Mouse (Mus musculus) ovary, postnatal 10 days (tissue): Measurements from ENCODE around the gene Fam171a2.
"Not testable (repeated sequence)": the region's sequence is repeated elsewhere in the genome, so short reads cannot be mapped to it uniquely, and the experiment has no call there.

ENCODE experiments used
- DNase-seq: peaks from one replicate; pipeline ENCODE4 v3.0.0; 2022; ENCODE audit warnings: low spot score

The Fam171a2 gene

DNA sequence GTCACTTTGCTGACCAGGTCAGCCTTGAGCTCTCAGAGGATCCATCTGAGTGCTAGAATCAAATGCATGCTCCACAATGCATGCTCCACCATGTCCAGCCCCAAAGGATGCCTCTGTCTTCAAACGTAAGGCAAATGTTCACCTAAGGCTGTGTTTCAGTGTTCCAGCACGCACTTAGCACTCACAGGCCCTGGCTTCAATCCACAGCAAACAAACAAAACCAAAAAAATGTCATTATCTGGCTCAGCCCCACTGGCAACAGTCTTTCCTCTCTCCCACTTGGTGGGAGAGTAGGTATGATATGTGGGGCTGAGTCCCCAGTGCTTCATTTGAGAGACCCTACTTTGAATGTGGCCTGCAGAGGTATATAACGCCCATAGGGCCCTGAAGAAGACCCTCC lies 36.4 kb downstream of the Fam171a2 start:
- no peak for DNase-seq

DNA sequence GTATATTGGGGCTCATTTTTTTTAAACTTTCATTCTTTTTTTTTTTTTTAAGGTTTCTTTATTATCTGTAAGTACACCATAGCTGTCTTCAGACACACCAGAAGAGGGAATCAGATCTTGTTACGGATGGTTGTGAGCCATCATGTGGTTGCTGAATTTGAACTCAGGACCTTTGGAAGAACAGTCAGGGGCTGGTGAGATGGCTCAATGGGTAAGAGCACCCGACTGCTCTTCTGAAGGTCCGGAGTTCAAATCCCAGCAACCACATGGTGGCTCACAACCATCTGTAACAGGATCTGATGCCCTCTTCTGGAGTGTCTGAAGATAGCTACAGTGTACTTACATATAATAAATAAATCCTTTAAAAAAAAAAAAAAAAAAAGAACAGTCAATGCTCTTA lies 37.1 kb downstream of the Fam171a2 start:
- DNase-seq, result not testable (repeated sequence)

DNA sequence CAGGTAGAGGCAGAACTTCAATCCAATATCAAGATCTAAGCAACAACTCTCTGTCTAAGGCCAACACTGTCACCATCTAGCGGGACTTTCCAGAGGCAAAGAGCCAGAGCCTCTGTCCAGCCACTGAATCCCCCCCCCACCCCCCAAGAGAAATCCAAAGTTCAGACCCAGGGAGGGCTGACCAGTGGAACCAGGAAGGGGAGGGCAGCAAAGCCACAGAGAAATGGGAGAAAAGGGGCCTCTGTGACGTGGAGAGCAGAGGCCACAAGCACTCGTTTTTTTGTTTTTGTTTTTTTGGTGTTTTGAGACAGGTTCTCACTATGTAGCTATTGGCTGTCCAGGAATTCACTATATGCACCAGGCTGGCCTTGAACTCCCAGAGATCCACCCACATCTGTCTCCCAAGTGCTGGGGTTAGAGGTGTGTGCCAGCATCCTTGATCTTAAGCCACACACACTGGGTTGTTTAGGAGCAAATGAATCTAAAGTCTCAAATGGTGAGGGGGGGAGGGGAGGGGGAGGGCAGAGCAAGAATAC lies 37.6 kb downstream of the Fam171a2 start:
- no peak for DNase-seq

DNA sequence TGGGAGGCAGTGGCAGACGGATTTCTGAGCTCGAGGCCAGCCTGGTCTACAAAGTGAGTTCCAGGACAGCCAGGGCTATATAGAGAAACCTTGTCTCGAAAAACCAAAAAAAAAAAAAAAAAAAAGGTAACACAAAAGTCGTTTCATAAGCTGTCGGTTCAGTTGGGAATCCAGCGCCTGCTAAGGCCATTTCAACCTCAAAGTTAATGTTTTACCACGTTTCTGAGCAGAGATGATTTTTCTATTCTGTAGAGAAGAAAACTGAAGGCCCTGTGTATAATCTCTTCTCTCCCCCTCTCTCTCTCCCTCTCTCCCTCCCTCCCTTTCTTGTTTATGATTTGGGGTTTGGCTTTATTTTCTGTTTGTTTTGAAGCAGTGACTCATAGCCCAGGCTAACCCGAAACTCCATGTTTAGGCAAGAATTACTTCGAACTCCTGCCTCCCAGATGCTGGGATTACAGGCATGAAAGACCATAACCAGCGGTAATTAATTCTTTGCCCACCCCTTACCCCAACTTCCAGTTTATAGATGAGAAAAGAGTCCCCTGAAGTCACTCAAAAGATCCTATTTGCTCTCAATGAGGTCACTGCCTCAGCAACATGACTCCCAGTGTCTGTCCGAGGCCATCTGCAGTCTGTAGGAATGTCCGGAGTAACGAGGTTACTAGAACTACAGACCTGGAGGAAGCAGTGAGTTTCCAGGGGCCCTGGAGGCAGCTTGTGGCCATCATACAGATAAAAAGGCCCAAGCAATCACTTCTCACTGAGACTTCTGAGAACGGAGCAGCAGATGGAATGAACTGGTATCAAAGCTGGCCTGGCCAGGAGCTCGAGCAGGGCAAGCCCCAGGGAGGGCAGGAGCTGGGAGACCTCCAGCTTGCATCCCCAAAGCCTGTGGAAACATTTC lies 38.3 kb downstream of the Fam171a2 start:
- no peak for DNase-seq

DNA sequence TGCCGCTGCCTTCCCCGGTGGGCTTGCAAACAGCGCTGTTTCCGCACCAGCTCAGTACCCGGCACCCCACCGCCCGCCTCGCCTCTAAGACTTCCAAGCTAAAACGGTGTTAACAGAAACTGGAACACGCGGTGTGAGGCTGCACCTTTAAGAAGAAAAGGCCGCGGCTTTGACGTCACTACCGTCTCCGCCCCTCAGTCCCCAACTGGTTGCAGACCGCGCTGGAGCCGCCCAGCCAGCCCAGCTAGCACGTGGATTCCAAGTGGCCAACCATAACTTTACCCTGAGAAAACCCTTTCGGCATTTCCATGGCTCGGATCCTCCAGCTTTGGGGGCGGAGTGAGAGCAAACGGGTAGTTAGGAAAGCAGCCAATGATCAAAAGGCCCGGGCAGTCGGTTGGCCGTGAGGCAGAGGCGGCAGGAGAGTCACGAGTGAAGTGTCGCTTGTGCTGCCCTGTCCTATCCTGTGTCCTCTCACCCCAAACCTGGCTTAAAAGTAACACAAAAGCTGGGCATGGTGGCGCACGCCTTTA lies 39.1 kb downstream of the Fam171a2 start:
- peak; percentile 80 for DNase-seq

DNA sequence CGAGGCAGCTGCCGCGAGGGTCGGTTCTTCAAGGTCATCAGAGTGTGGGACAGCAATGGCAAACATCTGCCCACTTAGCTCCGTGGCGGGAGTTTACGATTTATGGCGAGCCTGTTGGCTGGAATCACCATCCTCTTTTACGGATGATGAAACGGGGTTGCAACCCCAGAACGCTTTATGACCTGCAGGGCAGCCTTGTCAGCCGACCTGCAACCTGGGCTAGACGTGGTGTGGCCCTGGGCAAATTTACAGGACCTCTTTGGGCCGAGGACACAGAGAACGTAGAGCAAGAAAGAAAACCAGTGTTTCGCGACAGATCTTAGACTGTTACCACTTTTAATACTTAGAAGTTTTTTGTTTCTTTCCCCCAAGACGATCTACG lies 39.7 kb downstream of the Fam171a2 start, which contains the start of gene Slc25a39:
TSS of gene Slc25a39 (minus strand) at position 113 of the 382 bp plus-strand sequence.
- DNase-seq, result no peak

DNA sequence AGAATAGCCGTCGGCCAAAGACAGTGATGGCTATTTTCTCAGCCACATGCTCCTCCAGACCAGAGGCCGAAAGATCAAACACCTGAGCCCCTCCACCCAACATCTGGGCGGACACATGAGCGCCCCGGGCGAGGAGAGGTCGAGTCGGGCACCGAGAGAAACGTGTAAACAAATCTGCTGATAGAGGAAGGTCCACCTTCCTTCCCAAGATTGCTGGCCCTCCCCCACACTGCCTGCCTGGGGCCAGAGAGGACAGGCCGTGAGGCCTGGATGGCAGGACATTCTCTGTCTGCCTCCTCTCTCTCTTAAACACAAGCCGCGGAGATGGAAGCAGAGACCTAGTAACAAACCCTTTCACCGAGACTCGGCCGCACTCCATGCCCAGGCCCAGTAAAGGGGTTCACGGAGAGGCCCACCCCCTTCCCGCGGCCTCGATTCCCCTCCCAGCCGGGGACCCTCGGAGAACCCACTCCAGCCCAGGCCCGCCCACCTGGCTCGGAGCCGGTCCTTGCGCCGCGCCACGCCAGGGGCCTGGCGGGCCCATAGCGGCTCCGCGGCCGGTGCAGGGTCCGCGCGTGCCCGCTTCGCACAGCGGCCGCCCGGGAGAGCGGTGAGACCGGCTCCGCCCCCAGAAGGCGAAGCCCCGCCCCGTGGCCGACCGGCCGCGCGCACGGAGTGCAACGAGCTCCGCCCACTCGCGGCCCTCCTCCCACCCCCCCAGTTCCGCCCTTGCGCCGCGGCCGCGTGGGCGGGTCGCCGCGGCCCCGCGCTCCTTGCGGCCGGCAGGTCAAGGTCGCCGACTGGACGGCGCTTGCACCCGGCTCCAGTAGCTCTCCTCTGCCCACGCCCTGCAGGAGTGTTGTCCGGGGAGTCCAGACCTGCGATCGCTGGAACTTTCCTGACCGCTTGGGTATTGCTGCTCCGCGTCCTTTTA lies 40.3 kb downstream of the Fam171a2 start:
- DNase-seq, result peak; percentile 70

DNA sequence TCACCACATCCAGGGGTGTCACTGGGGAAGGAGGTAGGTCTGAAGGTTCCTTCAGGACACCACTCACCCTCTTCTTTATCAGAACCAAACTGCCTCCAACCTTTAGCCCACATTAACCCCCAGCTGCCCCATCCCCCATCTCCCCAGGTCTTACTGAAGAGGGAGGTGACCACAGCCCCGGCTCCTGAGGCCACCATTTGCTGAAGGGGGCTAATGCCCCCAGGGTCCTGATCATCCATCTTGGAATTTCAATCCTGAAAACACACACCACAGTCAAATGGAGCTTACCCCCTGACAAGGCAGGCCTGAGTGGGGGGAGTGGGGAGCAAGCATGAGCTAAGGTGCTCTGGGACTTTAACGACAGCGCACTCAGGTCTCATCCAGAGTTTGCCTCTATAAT lies 41.1 kb downstream of the Fam171a2 start:
- no peak for DNase-seq

DNA sequence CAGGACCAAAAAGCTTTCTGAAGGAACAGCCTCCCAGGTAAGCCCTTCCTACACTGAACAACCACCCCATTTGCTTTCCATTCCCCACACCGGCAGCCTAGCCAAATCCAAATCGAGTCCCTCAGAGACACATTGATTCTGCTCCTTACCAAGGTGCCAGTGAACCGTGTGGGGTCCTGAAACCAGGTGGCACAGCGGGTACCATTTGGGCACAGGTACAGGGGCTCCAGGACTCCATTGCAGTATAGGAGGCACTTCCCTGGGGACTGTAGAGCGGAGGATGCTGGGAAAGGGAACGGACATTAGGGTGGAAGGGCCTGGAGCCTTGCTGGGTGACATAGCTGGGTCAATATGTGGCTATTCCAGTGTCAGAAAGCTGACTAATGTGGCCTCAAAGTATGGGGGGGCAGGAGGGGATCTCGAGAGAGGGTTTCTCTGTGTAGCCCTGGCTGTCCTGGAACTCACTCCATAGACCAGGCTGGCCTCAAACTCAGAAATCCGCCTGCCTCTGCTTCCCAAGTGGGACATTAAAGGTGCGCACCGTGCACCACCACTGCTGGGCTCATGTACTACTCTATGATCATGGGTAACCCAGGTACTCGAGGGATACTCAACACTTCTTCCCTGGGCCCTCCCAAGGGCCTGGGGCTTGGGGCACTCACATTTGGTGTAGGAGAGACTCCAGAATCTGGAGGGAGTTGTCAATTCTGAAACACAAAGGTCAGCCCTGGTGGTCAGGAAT lies 41.8 kb downstream of the Fam171a2 start:
- DNase-seq, result no peak

DNA sequence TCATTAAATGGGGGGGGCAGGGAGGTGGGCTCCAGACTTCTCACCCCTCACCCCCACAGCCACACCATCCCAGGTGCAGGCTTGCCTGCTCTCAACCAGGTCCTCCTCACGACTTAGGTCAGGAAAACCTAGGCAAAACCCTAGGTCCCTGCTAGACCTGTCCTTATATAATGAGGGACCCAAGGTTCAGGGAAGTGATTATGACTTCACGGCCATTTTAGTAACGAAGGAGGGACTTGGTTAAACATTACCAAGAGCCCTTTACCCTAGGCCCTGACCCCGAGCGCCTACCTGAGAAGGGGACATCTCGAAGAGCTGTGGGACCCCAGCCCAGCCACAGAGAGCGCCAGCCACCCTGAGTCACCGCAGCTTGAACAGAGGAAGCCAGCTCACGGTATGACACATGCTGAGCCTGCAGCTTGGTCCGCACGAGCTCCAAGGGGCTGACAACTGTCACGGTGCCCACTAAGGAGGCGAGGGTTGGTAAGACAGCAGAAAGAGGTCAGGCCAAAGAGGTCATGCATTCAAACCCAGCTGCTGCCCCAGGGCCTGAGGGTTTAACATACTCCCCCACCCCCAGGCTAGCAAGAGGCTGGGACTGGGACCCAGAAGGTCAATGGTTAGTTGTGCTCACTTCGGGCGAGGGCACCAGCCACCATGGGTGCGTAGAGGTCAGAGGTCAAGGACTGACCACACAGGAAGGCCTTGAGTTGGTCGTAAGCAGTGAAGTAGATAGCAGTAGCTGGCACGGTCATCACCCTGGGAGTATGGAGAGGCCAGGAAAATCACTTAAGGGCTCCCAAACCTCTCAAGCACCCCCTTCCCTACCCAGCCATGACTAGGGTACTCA lies 43.1 kb downstream of the Fam171a2 start:
- DNase-seq, result no peak

DNA sequence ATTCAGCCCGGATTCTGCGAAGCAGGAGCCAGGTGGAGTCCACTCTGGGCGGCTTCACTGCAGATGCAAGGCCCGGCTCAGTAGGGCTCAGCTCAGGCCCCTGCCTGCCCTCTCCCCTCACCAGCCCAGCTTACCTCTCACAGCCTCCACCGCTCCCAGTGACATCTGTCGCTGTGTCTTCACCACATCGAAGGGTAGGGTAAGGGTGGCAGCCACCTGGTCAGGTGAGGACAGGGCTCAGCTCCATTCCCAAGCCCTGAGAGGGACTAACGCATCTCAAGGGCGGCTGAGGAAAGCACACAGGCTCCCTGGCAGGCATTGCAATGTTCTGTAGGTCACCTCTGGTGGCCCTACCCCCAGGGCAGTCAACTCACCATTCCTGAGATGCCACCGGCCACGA lies 43.8 kb downstream of the Fam171a2 start:
- no peak for DNase-seq

DNA sequence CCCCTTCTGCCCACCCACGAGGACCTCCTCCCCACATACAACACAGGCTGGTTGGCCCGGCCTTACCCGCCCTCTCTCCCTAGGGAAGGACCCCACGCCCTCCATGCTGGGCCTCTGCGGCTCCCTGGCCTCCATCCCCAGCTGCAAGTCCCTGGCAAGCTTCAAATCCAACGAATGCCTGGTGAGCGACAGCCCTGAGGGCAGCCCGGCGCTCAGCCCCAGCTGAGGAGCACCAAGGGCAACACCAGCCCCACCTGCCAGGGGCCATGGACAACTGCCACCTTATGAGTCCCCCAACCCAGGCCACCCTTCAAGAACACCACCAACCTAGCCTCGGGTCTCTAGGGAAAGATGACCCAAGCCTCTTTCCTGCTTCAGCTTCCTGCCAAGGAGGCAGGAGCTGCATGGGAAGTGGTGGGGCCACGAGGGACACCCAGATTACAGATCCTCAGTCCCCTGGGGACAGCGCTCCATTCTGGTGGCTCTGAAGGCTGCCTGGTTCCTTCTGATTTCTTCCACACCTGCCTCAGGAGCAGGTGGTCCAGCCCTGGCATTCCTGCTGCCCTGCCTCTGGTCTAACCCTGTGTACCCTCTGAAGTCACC lies 45.5 kb downstream of the Fam171a2 start:
- no peak for DNase-seq

DNA sequence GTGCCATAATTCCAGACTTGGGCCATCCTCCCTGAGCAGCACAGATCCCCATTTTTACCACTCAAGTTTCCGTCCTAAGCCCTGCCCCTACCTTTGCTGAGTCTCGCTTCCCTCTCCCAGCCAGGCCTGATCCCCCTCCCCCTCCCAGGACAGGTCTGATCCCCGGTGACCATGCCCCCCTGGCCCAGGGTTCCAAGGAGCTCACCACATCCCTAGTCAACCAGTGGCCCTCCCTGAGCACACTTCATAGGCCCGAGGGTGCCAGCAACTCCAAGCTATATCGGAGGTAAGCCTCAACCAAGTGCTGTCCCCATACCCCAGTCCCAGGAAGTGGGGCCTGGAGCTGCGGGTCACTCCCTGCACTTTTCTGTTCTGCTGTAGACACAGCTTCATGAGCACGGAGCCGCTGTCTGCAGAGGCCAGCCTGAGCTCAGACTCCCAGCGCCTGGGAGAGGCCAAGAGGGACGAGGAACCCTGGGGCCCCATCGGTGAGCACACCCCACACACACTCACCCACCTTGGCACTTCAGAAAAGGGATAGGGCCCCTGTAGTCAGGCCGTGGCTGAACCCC lies 46.9 kb downstream of the Fam171a2 start:
- no peak for DNase-seq

DNA sequence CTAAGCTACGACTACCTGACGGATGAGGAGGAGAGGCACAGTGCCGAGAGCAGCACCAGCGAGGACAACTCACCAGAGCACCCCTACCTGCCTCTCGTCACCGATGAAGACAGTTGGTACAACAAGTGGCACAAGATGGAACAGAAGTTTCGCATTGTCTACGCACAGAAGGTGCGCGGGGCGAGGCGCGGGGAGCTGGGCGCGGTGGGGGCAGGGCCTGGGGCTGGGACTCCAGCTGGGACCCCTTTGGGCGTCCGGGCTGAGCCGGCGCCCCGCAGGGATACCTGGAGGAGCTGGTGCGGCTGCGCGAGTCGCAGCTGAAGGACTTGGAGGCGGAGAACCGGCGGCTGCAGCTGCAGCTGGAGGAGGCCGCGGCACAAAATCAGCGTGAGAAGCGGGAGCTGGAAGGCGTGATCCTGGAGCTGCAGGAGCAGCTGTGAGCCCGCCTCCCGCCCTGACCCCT lies 47.8 kb downstream of the Fam171a2 start:
- DNase-seq, result no peak

DNA sequence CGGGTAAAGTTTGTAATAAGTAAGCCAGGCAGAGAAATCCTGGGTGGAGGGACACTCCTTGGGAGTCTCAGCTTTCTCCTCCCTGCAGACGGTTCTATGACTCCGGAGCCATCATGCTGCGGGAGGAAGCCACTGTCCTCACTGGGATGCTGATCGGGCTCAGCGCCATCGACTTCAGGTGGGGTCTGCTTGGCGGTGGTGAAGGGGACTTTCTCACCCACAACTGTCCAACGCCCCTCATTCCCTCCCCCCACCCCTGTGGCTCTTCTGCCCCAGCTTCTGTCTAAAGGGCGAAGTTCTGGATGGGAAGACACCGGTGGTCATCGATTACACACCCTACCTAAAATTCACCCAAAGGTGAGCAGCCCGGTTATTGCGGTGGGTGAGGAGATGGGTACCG lies 48.4 kb downstream of the Fam171a2 start:
- no peak for DNase-seq

DNA sequence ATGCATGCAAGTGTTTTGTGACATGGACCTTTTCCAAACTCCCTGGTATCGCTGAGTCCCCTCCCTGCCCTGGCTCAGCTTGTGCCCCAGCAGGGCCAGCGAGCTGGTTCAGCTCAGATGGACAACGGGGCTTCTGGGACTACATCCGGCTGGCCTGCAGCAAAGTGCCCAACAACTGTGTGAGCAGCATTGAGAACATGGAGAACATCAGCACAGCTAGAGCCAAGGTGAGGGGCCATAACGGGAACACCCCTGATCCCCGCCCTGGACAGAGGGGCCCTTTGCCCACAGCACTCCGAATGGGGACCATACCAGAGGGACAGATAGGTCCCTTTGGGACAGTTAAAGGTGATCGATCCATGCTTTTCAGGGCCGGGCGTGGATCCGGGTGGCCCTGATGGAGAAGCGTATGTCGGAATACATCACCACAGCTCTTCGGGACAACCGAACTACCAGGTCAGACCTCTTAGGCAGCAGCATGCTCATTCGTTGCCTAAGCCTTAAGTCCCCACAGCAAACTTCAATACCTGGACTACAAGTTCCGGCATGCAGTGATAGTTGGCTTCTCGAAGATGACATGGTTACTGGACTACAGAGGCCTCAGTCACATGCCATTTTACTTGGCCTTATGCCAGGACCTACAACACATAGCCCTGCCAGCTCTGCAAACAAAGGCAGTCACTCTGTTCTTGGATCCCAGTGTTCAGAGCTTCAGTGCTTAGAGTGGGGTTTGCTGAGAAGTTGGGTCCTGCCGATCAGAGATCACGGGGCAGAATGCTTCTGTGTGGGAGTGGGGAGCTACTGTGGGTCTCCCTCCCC lies 49.3 kb downstream of the Fam171a2 start:
- no peak for DNase-seq

DNA sequence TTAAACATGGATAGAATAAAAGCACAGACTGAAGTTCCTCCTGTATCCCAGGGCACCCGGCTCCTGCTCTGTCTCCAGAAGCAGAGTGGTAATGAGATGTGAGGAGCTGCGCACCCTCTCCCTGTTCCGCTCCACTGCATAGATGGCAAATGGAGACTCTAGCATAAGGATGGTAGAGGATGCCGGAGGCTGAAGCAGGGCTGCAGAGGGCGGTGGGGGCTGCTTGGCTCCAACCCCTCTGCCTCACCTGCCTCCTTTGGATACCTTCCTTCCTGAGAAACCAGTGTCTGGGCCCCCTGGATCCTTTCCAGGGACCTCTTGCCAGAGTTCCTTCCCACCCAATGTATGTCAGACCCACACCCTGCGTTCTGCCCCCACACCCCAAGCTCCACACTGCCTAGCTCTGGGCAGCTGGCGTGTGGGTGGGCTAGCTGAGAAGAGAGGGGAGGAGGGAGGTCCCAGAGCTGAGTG lies 50.8 kb downstream of the Fam171a2 start:
- DNase-seq, result no peak

DNA sequence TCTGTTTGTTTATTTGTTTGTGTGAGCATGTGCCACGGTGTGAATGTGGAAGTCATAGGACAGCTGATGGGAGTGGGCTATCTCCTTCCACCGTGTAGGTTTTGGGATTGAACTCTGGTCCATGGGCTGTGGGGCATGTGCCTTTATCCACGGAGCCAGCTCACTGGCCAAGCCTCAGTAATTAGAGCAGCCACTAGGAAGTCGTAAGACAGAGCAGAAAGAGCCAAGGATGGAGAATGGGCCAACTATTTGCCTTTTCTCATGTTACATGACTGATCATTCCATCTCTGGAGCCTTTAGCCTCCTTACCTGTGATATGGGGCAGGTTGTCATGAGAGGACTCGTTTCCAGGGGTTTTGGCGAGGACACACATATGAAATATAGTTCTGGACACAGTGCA lies 51.2 kb downstream of the Fam171a2 start:
- DNase-seq, result no peak

DNA sequence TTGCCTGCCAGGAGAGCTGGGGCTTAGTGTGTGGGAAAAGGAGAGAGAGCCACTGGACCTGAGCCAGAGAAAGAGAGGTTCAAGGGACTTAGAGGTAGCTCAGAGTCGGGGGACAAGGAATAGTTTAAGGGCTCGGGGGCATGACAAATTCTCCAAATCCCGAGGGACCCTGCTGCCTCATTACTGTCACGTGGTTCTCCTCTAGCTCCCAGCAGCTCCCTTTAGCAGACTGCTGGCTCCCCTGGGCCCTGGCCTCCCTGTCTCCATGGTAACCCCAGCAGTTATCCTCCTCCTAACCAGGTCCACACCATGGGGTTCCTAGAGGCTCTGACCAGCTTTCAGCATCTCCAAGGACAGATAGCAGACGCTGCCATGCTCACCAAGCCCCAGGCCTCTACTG lies 52.2 kb downstream of the Fam171a2 start:
- DNase-seq, result no peak
